Mouse (Mus musculus): ENCODE data around the gene Znhit1.
"Not testable (repeated sequence)": the region's sequence is repeated elsewhere in the genome, so short reads cannot be mapped to it uniquely, and the experiment has no call there.

The Znhit1 gene

DNA sequence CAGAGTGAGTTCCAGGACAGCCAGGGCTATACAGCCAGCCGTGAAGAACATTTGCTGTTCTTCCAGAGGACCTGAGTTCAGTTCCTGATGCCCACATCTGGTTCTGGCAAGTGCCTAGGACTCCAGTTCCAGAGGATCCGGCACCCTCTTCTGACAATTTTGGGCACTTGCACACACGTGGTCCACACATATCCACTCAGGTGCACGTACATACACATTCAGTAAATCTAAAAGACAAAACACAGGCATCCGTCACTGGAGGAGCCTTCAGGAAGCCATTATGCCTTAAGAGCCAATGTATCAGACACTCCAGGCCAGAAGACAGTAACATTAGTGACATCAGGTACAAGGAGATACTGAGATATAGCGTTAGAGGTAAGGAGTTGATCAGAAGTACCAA lies 37.3 kb downstream of the Znhit1 start:
- DNase-seq = no peak

DNA sequence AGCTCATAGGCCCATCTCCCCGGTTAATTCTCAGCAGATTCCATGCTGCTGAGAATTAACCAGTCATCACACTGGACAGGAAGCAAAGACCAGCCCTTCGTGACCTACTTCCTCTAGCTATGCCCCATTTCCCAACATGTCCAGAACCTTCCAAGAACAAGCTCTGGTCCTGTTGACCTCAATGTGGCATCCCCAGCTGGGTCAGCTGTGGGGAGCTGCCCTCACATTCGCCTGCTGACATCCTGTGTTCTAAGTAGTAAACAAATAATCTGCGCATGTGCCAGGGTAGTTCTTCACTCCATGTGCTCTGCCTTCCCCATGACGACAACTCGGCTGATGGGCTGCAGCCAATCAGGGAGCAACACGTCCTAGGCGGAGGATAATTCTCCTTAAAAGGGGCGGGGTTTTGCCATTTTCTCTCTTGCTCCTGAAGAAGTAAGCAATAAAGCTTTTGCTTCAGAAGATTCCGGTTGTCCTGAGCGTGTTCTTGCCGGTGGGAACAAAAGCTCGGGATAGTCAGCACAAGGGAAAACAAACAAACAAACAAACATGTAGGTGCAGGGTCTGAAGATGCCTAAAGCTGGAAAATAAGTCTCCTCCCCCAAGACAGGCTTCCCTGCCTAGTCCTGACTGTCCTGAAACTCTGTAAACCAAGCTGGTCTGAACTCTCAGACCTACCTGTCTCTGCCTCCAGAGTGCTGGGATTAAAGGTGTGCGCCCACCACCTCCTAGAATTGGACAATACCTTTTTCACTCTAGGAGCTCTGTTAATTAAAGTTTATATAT lies 38.1 kb downstream of the Znhit1 start:
- peak; percentile 20 for DNase-seq

DNA sequence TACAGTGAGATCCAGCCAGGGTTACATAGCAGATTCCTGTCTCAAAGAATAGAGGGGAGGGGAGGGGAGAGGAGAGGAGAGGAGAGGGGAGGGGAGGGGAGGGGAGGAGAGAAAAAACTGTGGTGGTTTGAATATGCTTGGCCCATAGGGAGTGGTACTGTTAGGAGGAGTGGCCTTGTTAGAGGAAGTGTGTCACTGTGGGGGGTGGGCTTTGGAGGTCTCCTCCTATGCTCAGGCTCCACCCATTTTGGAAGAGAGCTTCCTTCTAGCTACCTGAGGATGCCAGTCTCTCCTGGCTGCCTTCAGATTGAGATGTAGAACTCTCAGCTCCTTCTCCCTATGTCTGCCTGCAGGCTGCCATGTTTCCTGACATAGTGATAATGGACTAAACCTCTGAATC lies 39.9 kb downstream of the Znhit1 start:
- DNase-seq = no peak

DNA sequence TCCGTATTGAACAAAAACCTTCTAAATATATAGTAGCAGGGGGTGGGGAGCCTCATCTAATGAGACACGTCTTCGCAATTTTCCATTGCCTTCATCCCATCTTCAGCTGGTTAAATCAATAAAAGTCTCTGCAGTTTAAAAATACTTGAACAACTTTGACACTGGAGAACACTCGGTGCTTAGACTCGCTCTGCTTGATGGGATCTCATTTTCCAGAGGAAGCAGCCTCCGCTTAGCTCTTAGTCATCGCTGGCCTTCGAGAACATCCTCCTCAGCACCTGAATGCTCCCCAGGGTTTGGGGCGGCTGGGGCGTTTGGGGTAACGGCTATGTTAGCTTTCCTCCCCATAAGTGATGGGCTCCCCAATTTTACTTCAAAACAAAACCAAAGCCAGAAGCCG lies 42.7 kb downstream of the Znhit1 start:
- DNase-seq = no peak

DNA sequence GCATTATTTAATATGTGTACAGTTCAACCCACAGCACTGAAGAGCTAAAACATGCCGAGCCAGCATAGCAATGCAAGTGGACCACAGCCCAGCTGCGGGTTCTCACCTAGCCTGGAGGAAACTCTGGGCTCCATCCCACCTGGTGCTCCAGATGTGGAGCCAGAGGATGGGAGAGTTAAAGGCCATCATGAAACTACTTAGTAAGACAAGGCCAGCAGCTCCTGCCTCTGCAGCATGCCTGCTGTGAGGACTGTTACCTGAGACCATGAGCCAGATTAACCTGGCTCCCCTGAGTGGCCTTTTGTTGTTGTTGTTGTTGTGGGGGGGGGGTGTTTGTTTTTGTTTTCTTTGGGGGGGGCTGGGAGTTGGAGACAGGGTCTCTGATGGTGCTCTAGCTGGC lies 44.4 kb downstream of the Znhit1 start:
- DNase-seq = no peak

DNA sequence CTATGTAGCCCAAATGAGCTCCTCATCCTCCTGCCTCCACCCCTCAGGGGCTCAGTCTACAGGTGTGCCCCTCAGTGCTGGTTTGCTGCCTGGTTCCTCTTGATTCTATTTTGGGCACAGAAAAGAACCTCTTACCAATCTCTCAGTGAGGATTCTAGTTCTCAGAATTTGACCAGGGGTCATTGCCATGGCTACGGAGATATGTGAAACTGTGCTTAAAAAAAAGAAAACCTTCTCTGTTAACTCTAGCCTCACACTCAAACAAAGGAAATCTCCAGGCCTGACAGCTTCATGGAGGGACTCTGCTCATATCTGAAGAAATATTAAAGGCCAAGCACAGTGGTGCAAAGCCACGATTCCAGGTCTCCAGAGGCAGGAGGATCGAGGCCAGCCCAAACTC lies 45.0 kb downstream of the Znhit1 start:
- no peak for DNase-seq

DNA sequence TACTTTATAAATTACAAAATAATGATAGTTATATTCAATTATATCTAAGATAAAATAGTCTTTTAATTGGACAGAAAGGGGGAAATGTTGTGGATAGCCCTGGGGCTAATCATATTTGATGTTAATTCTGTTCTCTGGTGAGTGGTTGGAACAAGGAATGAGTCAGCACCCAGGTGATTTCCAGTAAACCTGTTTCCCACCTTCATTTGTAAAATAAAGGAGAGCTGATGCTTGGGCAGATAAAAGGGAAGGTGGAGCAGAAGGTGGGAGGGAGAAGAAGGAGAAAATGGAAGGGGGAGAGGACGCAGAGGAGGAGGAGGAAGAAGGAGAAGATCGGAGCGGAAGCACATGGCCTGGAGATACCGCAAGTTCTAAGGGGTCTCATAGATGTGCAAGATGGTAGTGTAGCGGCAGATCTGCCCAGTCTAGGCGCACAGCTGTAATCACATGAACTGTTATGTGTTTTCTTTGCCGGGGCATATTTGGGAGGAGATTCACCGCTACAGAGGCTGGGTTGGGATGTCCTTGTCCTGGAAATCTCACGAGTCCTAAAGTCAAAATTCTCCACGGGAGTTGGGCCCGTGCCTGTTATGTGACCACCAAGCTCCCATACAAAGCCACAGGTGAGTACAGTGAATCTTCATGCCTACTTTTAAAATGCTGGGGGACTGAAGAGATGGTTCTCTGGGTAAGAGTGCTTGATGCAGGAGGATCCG lies 46.8 kb downstream of the Znhit1 start:
- DNase-seq = no peak

DNA sequence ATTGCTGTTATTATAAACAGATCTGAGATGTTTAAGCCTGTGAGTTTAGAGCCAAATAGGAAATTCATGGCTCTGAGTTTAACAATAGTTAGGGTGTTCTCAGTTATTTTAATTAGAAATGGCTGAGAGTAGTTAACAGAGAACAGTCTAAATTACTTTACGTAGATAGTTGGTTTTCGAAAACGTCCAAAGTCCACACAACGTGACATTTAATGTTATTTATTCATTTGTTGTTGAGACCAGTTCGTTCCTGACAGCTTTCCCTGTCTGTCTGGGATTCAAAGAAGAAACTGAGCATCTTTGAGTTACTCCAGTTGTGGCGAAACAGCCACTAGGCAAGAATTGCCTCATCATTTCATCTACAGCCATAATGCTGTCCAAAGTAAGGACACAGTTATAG lies 47.8 kb downstream of the Znhit1 start:
- DNase-seq = not testable (repeated sequence)

DNA sequence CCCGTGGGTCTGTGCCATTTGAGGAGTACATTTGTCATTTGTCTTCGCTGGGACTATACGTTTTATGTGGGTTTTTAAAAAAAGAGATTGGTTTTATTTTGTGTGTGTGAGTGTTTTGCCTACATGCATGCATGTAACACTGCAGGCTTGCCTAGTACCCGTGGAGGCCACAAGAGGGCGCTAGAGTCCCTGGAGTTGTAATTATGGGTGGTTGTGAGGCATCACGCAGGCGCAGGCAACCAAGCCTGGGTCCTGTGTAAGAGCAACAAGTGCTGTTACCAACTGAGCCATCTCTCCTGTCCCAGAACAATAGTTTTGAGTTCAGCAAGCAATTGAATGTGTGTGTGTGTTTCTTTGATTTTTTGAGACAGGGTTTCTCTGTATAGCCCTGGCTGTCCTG lies 48.5 kb downstream of the Znhit1 start:
- DNase-seq = no peak

DNA sequence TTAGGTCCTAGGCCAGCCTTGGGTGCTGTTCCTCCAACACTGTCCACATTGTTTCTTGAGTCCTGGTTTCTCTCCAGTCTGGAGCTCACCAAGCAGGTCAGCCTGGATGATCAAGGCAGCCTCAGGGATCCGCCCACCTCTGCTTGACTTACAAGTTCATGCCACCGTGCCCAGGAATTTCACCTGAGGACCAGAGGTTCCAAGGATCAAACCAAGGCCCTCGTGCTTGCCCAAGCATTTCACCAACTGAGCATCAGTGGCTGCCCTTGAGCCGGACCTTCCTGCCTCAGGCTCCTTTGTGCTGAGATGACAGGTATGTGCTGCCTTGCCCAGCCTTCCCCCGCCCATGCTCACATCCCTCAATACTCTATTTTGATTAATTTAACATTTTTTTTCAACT lies 50.2 kb downstream of the Znhit1 start:
- DNase-seq = no peak

DNA sequence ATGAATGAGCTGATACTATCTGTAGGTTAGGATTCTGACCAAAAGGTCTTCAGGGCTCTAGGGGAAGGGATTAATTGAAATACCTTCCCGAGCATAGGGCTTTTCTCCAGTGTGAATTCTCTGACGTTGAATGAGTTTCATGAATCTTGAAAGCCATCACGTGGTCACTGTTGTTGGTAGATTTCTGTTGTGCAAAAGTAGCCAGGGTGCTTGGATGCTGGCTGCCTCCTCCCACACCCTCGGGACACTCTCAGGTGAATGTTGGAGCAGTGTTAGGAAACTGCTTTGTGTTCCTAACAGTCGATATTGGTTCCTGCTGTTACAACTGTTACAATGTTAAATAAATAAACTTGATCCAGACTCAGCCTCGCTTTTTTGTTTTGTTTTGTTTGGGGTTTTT lies 51.1 kb downstream of the Znhit1 start:
- no peak for DNase-seq

DNA sequence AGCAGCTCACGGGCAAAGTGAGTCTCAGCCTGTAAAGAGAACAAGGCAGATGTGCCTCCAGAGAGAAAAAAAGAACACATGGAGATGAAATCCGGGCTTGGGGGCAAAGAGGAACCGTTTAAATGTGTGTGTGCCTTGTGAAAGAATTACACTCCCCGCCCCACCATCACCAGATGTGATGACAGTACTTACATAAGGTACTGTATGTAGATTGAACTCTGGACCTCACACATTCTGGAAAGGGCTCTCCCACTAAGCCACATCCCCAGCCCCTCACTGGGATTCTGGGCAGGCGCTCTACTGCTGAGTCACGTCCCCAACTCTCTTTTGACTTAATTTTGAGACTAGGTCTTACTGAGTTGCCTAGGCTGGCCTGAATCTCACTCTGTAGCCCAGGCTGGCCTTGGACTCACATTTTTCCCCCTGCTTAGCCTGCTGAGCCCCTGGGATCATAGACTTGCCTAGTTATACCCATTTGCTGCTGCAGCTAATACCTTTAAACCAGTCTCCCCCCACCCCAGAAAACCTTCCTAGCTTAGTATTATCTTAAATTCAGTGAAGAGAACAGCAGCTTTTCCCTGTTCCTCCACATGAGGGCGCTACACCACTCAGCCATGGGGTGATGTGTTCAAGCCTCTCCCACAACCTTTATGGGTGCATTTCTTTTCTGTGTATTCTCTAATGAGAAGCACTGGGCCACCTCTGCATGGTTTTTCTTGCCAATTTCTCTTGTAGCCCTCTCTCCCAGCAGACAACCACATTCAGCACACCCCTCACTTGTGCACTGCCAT lies 51.7 kb downstream of the Znhit1 start:
- DNase-seq = no peak

DNA sequence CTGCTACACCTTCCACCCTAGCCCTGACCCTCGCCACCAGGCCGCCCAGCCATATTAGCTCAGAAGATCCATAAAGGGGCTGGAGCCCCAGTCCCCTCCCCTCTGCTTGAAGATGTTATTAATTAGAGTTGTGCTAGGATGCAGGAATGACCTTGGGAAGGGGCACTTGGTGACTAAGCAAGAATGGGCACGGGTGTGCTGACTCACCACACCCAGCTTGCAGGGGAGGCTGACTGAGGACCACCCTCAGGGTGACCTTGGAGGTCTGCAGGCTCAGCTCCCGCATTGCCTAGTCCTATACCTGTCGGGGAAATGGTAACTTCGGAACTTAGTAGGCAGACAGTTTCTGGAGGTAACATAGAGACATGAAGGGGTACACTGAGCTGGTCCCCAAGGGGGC lies 53.9 kb downstream of the Znhit1 start:
- DNase-seq = no peak

DNA sequence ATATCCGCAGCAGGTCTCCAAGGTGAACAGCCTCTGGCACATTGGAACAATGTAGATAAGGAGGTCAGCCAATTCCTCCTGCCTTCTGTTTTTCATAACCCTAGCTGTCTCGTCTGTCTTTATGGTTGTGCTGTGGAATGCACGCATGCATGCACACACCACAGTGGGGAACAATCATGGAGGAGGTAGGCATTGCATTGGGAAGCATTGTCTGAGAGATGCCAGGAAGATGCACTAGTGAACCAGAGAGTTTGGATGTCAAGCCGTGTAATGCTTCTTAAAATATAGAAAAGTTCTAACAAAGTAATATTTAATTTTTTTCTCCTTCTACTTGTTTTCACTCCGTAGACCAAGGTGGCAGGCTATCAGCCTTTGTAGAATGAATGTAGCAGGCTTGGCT lies 54.9 kb downstream of the Znhit1 start:
- DNase-seq = no peak
